Mouse (Mus musculus) cortical plate, adult 2 months (tissue): Measurements from ENCODE around the gene Usp12. TPM values are rescaled to one million over a fixed set of nuclear protein-coding genes. Genes with fewer than 3 reads are reported as not detected.
A peak's percentile ranks its signal among the peaks of the same experiment; 100 is the strongest.

ENCODE experiments used
- H3K27ac ChIP-seq: fragments of 200-500 bp; 2 replicates; pipeline ENCODE4 v1.5.1; 2012; ENCODE audit warnings: low read length, control low read depth, inconsistent platforms; ENCODE audit not compliant: insufficient read depth
- H3K4me1 ChIP-seq: fragments of 200-500 bp; 2 replicates; pipeline ENCODE4 v1.6.1; 2011; ENCODE audit warnings: low read length; ENCODE audit not compliant: control insufficient read depth, insufficient read depth
- H3K4me3 ChIP-seq: fragments of 200-500 bp; 2 replicates; pipeline ENCODE4 v1.5.1; 2011; ENCODE audit warnings: mild to moderate bottlenecking, low read length, control low read depth; ENCODE audit not compliant: insufficient read depth
- CTCF ChIP-seq: fragments of 200-500 bp; IDR thresholded peaks from 2 replicates; pipeline ENCODE4 v1.5.1; 2011; ENCODE audit warnings: mild to moderate bottlenecking, control low read depth, low read length; ENCODE audit not compliant: insufficient read depth; ENCODE audit errors: extremely low read depth
- POLR2A ChIP-seq: fragments of 200-500 bp; IDR thresholded peaks from 2 replicates; pipeline ENCODE4 v1.6.1; 2011; ENCODE audit warnings: mild to moderate bottlenecking, low read length, control low read depth; ENCODE audit not compliant: insufficient read depth; ENCODE audit errors: extremely low read depth
- polyA plus RNA-seq: library from polyadenylated mRNA; depleted of rRNA; stranded (reverse); fragments of >200 nt; gene quantifications from 2 replicates; pipeline ENCODE4 v1.2.3, GENCODE M21; 2012

Usp12 gene
- polyA plus RNA-seq, 1 experiment: 31.0 TPM

DNA sequence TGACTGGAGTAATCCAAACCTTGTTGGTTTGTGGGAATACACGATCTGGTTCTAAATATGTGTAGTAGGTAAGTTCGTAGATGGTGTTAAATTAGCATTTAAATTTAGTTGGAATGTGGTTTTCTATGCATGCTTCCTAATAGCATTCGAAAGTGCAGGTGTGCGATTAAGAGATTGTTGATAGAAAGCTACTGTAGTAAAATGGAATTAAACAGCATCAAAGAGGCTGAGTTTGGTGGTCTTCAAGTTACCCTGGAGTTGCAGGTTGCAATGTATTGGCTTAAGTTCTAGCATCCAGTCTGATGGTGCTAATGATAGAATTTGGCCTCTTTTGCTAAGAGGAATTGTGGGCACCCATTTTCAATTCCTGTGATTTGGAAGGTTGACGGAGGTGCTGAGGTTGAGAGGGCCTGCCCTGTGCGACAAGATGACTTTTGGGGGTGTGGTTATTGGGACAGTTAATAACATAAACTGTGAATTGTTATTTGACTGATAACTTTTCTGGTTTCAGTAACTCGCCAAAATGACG lies 38.9 kb upstream of the Usp12 start:
- TF ChIP-seq CTCF (no peak), POLR2A (no peak)
- H3K4me3 ChIP-seq: peak overlapping the region; percentile 70
- no peaks in the 10 kb centered on the region for H3K4me1 ChIP-seq
- H3K27ac ChIP-seq: 0 out of 2 replicates have a peak overlapping the region, but pooled peaks have one; percentile 94

DNA sequence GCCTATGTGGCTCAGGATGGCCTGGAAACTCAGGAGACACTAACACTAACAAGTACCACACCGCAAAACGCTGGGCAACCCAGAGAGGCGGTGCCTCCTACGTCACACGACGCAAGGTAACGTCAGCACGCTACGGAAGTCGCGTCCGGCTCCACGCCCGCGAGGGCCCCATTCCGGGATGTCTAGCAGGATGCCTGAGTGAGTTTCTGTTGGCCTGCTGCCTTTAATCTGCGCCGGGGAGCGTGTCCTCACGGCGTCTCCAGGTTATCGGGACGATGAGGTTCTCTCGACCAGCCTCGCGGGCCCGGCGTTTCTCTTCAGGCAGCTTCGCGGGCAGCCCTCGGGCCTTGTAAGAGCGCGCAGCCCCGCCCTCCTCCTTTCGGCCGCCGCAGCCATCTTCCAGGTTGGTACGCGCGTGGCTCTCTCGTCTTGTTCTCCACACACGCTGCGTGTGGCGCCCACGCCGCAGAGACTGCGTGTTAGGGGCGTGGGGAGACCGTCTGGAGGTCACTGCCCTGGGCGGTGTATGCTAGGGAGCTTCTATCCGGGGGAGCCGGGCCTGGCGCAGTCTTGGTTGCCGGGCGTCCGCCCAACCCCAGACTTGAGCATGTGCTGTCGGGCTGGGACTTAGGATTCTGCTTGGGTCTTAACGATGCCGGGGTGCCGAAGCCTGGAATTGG lies 38.1 kb upstream of the Usp12 start, which contains the start of gene Rpl21:
TSS of gene Rpl21 (plus strand) at position 122 of the 680 bp plus-strand sequence.
- Histone ChIP-seq H3K4me1 (no peaks in the 10 kb centered on the region), H3K27ac (peak within 1 kb of the TSS; percentile 94), H3K4me3 (peak within 1 kb of the TSS; percentile 70)
- peak; percentile 98 for TF ChIP-seq POLR2A
- no peak for TF ChIP-seq CTCF

DNA sequence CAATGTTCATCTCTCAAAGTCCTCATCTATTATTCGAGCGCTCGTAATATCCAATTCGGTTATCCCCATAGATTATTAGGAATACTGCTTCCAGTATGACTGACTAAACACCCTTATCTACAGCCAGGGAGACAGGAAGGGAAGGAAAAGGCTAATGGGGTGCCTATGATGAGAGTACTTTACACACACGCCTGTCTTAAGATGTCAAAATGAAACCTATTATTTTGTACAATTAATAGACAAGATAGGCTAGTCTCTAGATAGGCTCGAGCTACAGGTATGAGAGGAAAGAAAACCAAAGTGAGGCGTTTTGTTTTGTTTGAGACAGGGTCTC lies 37.6 kb upstream of the Usp12 start:
- TF ChIP-seq POLR2A (no peak), CTCF (no peak)

GRCm38 (mm10) chr5:146829528-146829927 lies 34.7 kb upstream of the Usp12 start:
- no peak overlapping the region for H3K27ac ChIP-seq
- TF ChIP-seq CTCF (no peak), POLR2A (no peak)
- H3K4me1 ChIP-seq: no peaks in the 10 kb centered on the region

More for the DNA sequence above, 37.6 kb upstream of the Usp12 start:
- Histone ChIP-seq H3K4me3 (peak overlapping the region; percentile 70), H3K27ac (peak overlapping the region; percentile 94; the same call in 1 of the 2 replicates), H3K4me1 (no peaks in the 10 kb centered on the region)

GRCm38 (mm10) chr5:146823005-146823404 lies 28.2 kb upstream of the Usp12 start:
- Histone ChIP-seq H3K27ac (no peak overlapping the region; the same call in 1 of the 2 replicates), H3K4me3 (no peak overlapping the region), H3K4me1 (peaks cover 8% of the 10 kb centered on the region; the same call in 1 of the 2 replicates)
- TF ChIP-seq POLR2A (no peak), CTCF (no peak)

More at GRCm38 (mm10) chr5:146829528-146829927, 34.7 kb upstream of the Usp12 start:
- H3K4me3 ChIP-seq: no peak overlapping the region

- Histone ChIP-seq H3K4me3 (no peak overlapping the region), H3K27ac (no peak overlapping the region), H3K4me1 (peaks cover 10% of the 10 kb centered on the region; the same call in 1 of the 2 replicates)
- TF ChIP-seq POLR2A: no peak
Measured at GRCm38 (mm10) chr5:146818906-146819623, 24.3 kb upstream of the Usp12 start.

- peaks cover 7% of the 10 kb centered on the region; the same call in 1 of the 2 replicates for H3K4me1 ChIP-seq
- no peak overlapping the region for H3K4me3 ChIP-seq
- no peak for TF ChIP-seq CTCF
- no peak for TF ChIP-seq POLR2A
- peak overlapping the region; percentile 55; the same call in 1 of the 2 replicates for H3K27ac ChIP-seq
Measured at GRCm38 (mm10) chr5:146817583-146817982, 22.8 kb upstream of the Usp12 start.

DNA sequence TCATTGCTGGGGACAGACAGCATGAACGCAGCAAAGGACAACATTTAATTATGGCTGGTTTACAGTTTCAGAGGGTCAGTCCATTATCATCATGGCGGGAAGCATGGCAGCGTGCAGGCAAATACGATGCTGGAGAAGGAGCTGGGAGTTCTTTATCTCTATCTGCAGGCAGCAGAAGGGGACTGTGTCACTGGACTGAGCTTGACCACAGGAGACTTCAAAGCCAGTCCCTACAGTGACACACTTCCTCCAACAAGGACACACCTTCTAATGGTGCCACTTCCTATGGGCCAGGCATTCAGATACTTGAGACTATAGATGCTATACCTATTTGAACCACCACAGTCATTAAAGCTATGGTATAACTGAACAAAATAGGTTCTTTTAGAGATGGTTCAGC lies 20.6 kb upstream of the Usp12 start:
- Histone ChIP-seq H3K4me3 (no peak overlapping the region), H3K27ac (no peak overlapping the region), H3K4me1 (peaks cover 5% of the 10 kb centered on the region; the same call in 1 of the 2 replicates)
- TF ChIP-seq CTCF: no peak
- no peak for TF ChIP-seq POLR2A

DNA sequence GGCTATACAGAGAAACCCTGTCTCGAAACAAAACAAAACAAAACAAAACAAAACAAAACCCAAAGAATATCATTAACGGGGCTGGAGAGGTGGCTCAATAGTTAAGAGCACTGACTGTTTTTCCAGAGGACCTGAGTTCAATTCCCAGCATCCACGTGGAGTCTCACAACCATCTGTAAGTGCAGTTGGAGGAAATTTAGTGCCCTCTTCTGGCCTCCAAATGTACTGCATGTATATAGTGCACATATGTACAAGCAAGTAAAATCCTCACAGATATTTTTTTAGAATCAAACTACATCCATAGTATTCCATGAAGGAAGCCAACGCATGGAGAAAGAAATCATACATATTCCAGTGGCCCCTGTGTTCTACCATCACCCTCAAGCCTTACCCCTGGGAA lies 18.6 kb upstream of the Usp12 start:
- no peak overlapping the region for H3K4me3 ChIP-seq
- TF ChIP-seq POLR2A (no peak), CTCF (no peak)
- H3K4me1 ChIP-seq: 0 out of 2 replicates have a peak, but pooled peaks cover 2% of the 10 kb centered on the region

GRCm38 (mm10) chr5:146812866-146813265 lies 18.1 kb upstream of the Usp12 start:
- no peak overlapping the region for H3K4me3 ChIP-seq
- H3K4me1 ChIP-seq: 0 out of 2 replicates have a peak, but pooled peaks cover 2% of the 10 kb centered on the region
- no peak for TF ChIP-seq POLR2A
- no peak for TF ChIP-seq CTCF
- no peak overlapping the region for H3K27ac ChIP-seq

More for the DNA sequence above, 18.6 kb upstream of the Usp12 start:
- no peak overlapping the region for H3K27ac ChIP-seq
